8 mouse cellular contexts compared by ENCODE assay signal in genomic region chr6:124930754-124931524, GRCm38 (mm10). TPM values are rescaled to one million over a fixed set of nuclear protein-coding genes. Genes with fewer than 3 reads are reported as not detected.
DNase-seq lines count a peak whose midpoint lies in the region; ATAC-seq and TF ChIP-seq lines count a peak whose summit lies in the region.

Mlf2 (plus strand) TSS chr6:124931386.

- H3K27me3 ChIP-seq in ES-Bruce4 (ENCODE audit: control insufficient read depth, insufficient read depth, low read length, poor library complexity, severe bottlenecking) = no peaks in the 10 kb centered on the region
- no peaks in the 10 kb centered on the region for H3K27me3 ChIP-seq in forebrain, embryonic 14.5 days (replicated peaks; ENCODE audit: control insufficient read depth, insufficient read depth, low read length)
- no peaks in the 10 kb centered on the region for H3K27me3 ChIP-seq in neural tube, embryonic 15.5 days (replicated peaks)

- peak; percentile 94 for TF ChIP-seq CTCF in ES-Bruce4 (IDR thresholded peaks at IDR 0.05; ENCODE audit: low read depth, low read length)

- peak within 1 kb of the TSS; percentile 86 for H3K4me3 ChIP-seq in ES-Bruce4 (ENCODE audit: low read depth, low read length)
- peak within 1 kb of the TSS; percentile 94 for H3K4me3 ChIP-seq in forebrain, embryonic 14.5 days (ENCODE audit: low read depth, low read length)
- peak within 1 kb of the TSS; percentile 97 for H3K4me3 ChIP-seq in neural tube, embryonic 15.5 days (replicated peaks)

- no peaks in the 10 kb centered on the region for H3K4me1 ChIP-seq in ES-Bruce4 (ENCODE audit: control insufficient read depth, insufficient read depth, low read length)
- H3K4me1 ChIP-seq in forebrain, embryonic 14.5 days (ENCODE audit: control insufficient read depth, insufficient read depth, low read length) = peaks cover 13% of the 10 kb centered on the region
- H3K4me1 ChIP-seq in neural tube, embryonic 15.5 days = peaks cover 36% of the 10 kb centered on the region

- TF ChIP-seq POLR2A in ES-Bruce4 (IDR thresholded peaks at IDR 0.05; ENCODE audit: insufficient read depth, low read length) = peak; percentile 36

- DNase-seq in forebrain, embryonic 14.5 days (ENCODE audit: low spot score) = peak; percentile 98
- DNase-seq in heart, postnatal 14 days = peak; percentile 99 to 100
- peak; percentile 99 for DNase-seq in layer of hippocampus, adult 11-12 months (ENCODE audit: low spot score)
- DNase-seq in lung, adult 18-20 months = peak; percentile 99
- DNase-seq in testis, postnatal 14 days (ENCODE audit: low spot score) = peak; percentile 96

- WGBS in forebrain, embryonic 14.5 days = under 1% methylated on average over 51 of the region's 64 CpGs
- under 1% methylated on average over 52 of the region's 64 CpGs for WGBS in neural tube, embryonic 15.5 days

- no peaks in the 10 kb centered on the region for H3K9me3 ChIP-seq in ES-Bruce4 (replicated peaks; ENCODE audit: control insufficient read depth, insufficient read depth, low read length, poor library complexity, severe bottlenecking)
- no peaks in the 10 kb centered on the region for H3K9me3 ChIP-seq in forebrain, embryonic 14.5 days (replicated peaks; ENCODE audit: control insufficient read depth, low read length)
- no peaks in the 10 kb centered on the region for H3K9me3 ChIP-seq in neural tube, embryonic 15.5 days (replicated peaks)

- TF ChIP-seq EP300 in ES-Bruce4 (IDR thresholded peaks at IDR 0.05; ENCODE audit: insufficient read depth, low read depth, low read length) = peak; percentile 40; the same call in 1 of the 2 replicates

- peak within 1 kb of the TSS; percentile 83 for H3K27ac ChIP-seq in ES-Bruce4 (ENCODE audit: insufficient read depth, low read length)
- peak within 1 kb of the TSS; percentile 96 for H3K27ac ChIP-seq in forebrain, embryonic 14.5 days (ENCODE audit: low read depth, low read length)
- peak within 1 kb of the TSS; percentile 97 for H3K27ac ChIP-seq in neural tube, embryonic 15.5 days (replicated peaks)

- intact Hi-C loops in heart, postnatal 14 days (cut with DNase I) = loop anchor here (1.0 to 10.0 kb wide), 4 partner anchors 14 to 154 kb away; no protein-coding TSS in a partner anchor

- peaks cover 22% of the 10 kb centered on the region for H3K36me3 ChIP-seq in ES-Bruce4 (ENCODE audit: control insufficient read depth, insufficient read depth, low read length, poor library complexity, severe bottlenecking)
- peaks cover 32% of the 10 kb centered on the region for H3K36me3 ChIP-seq in forebrain, embryonic 14.5 days (ENCODE audit: control insufficient read depth, insufficient read depth, low read length)
- peaks cover 27% of the 10 kb centered on the region for H3K36me3 ChIP-seq in neural tube, embryonic 15.5 days

- H3K9ac ChIP-seq in ES-Bruce4 (ENCODE audit: low read depth, poor library complexity, severe bottlenecking) = peak within 1 kb of the TSS; percentile 92
- peak within 1 kb of the TSS; percentile 94 for H3K9ac ChIP-seq in forebrain, embryonic 14.5 days (ENCODE audit: low read length)
- peak within 1 kb of the TSS; percentile 96 for H3K9ac ChIP-seq in neural tube, embryonic 15.5 days (replicated peaks)

- ATAC-seq in cerebellum, adult (ENCODE audit: insufficient number of reproducible peaks, low FRiP score, low TSS enrichment) = peak; percentile 84
- peak; percentile 91 for ATAC-seq in forebrain, embryonic 14.5 days
- ATAC-seq in neural tube, embryonic 15.5 days (ENCODE audit: low FRiP score) = peak; percentile 91

- H3K4me2 ChIP-seq in forebrain, embryonic 14.5 days (ENCODE audit: low read length) = peak within 1 kb of the TSS; percentile 95
- peak within 1 kb of the TSS; percentile 87 for H3K4me2 ChIP-seq in neural tube, embryonic 15.5 days

RNA-seq across cellular contexts. Expression of gene Mlf2, which starts in this region (rescaled TPM):
- 263 and 294 TPM in 2 replicates for polyA plus RNA-seq in ES-Bruce4 (2011; ENCODE audit: insufficient read depth, insufficient read length, low read depth, missing spikeins)
- polyA plus RNA-seq in forebrain, embryonic 14.5 days (2014; fragmentation: Nextera tagmentation; extraction: Ambion mirVana) = 470 and 520 TPM in 2 replicates
- 100 to 1,000 TPM; 214 to 217 TPM for total RNA-seq in heart, postnatal 14 days (2021)
- 543 and 603 TPM in 2 replicates for polyA plus RNA-seq in neural tube, embryonic 15.5 days (2015; fragmentation: Nextera tagmentation; extraction: Ambion mirVana)

Comparison
In these comparisons a context has a peak if more than half of its experiments do, and no peak if none do; other contexts are left out.
1. Peak in every context shown above with its lines: DNase-seq, ATAC-seq, H3K4me3 ChIP-seq and H3K27ac ChIP-seq.